Mouse (Mus musculus) T-helper 17 cell (primary cell): ENCODE results near the gene Rrp7a.

Experiments
- in situ Hi-C, 2 experiments: fragments of 300-600 bp; cut with MboI, MseI; formaldehyde crosslinking; loops; 1 replicate in 1 of 2; 2 replicates in 1 of 2; pipeline ENCODE4 v1.15.1; 2025; ENCODE audit warnings: high pct_unique_total_duplicates in 2 of 2

The Rrp7a gene

GRCm38 (mm10) chr15:83075607-83076525 is 46.7 kb downstream of the Rrp7a start:
- in situ Hi-C loops = loop anchor here in 1 of 2 experiments (10.0 kb wide), 1 partner anchor 811 kb away; no protein-coding TSS in a partner anchor

DNA sequence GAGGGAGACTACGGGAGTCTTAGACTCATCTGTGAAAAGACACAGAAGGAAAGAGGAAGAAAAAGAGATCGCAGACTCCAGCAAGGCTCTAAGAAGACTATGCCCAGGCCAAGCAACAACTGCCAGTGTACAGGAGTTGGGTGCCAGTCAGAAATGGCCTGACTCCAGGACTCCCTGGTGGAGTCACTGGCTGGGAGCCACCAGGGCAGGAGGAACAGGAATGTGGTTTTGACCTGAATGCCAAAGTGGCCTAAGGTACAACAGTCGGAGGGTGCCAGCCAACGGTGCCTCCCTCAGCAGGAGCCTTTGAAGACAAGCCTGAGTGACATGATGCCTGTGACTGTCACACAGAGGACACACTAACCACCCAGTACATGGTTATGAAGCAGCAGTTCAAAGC is 48.4 kb downstream of the Rrp7a start:
- in situ Hi-C loops = loop anchor here in 1 of 2 experiments (5.0 to 10.0 kb wide), 2 partner anchors 262 to 809 kb away; no protein-coding TSS in a partner anchor

DNA sequence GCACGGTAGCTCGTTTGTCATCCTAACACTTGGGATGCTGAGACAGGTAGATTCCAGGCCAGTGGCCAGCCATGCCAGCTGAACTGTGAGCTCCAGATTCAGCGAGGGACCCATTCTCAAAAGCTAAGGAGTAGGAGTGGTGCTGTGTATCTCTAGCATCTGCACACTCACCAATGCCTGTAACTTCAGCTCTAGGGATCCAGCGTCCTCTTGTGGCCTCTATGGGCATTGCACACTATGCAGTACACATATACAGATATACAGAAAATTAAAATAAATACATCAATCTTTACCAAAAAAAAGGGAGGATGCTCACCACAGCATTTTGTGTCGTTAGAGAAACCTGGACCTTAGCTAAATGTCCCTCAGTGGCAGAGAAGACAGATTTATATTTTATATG is 50.8 kb downstream of the Rrp7a start:
- in situ Hi-C loops = loop anchor here in 1 of 2 experiments (5.0 to 10.0 kb wide), 2 partner anchors 259 to 807 kb away; no protein-coding TSS in a partner anchor

DNA sequence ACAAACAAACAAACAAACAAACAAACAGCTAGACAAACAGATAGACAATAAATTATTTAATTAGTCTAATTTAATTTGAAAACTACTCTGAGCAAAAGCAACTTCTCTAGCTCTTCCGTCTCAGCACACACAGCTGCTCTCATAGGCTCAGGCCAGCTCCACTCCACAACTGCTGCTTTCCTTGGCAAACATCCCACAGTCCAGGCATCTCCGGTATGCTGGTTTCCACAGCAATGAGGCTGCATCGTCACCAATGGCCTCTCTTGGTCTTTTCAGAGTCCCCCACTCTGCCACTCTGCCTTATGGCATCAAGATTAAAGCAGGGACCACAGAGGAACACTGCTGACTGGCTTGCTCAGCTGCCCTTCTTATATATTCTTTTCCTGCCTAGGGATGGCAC is 51.7 kb downstream of the Rrp7a start:
- in situ Hi-C loops = loop anchor here in 1 of 2 experiments (5.0 to 10.0 kb wide), 2 partner anchors 259 to 806 kb away; no protein-coding TSS in a partner anchor

GRCm38 (mm10) chr15:83068270-83068669 is 54.3 kb downstream of the Rrp7a start:
- in situ Hi-C loops = no loop called here

- in situ Hi-C loops = no loop called here
Measured at GRCm38 (mm10) chr15:83065543-83065942, 57.1 kb downstream of the Rrp7a start.
